Mouse (Mus musculus) hindbrain, embryonic 14.5 days (tissue): Measurements from ENCODE around the gene Tcf20. TPM values are rescaled to one million over a fixed set of nuclear protein-coding genes. Genes with fewer than 3 reads are reported as not detected.

Experiments
- ATAC-seq: fragments of 200-750 bp; cut with Nextera tagmentation; 2 replicates; pipeline ENCODE4 v1.8.0; 2017; ENCODE audit warnings: moderate number of reproducible peaks, mild to moderate bottlenecking, moderate TSS enrichment, moderate library complexity; ENCODE audit not compliant: low FRiP score
- DNase-seq: peaks from one replicate; pipeline ENCODE4 v3.0.0-alpha.2; 2015; ENCODE audit warnings: low spot score
- H3K27ac ChIP-seq: fragments of 300-500 bp; sonication (generic); 2 replicates; pipeline ENCODE4 v1.5.1; 2014; ENCODE audit warnings: mild to moderate bottlenecking, moderate library complexity
- H3K27me3 ChIP-seq: fragments of 300-500 bp; sonication (generic); 2 replicates; pipeline ENCODE4 v1.6.1; 2014; ENCODE audit warnings: mild to moderate bottlenecking, low read length, mixed read lengths; ENCODE audit not compliant: control insufficient read depth, insufficient read depth
- H3K36me3 ChIP-seq: fragments of 300-500 bp; sonication (generic); replicated peaks from 2 replicates; pipeline ENCODE4 v1.6.1; 2014; ENCODE audit not compliant: control insufficient read depth, insufficient read depth
- H3K4me1 ChIP-seq: fragments of 300-500 bp; sonication (generic); replicated peaks from 2 replicates; pipeline ENCODE4 v1.6.1; 2014; ENCODE audit warnings: antibody characterized with exemption, low read length, mixed read lengths; ENCODE audit not compliant: control insufficient read depth, insufficient read depth
- H3K4me2 ChIP-seq: fragments of 300-500 bp; sonication (generic); replicated peaks from 2 replicates; pipeline ENCODE4 v1.6.1; 2014; ENCODE audit warnings: mild to moderate bottlenecking, moderate library complexity
- H3K4me3 ChIP-seq: fragments of 300-500 bp; sonication (generic); replicated peaks from 2 replicates; pipeline ENCODE4 v1.5.1; 2014; ENCODE audit warnings: mild to moderate bottlenecking, low read length
- H3K9ac ChIP-seq: fragments of 300-500 bp; sonication (generic); 2 replicates; pipeline ENCODE4 v1.6.1; 2014
- H3K9me3 ChIP-seq: fragments of 300-500 bp; sonication (generic); 2 replicates; pipeline ENCODE4 v1.6.1; 2016; ENCODE audit warnings: low read length; ENCODE audit not compliant: control insufficient read depth
- WGBS: fragments of 180-500 bp; shearing (Covaris S2); extraction: QIAGEN DNeasy Blood & Tissue Kit; methylation state at CpG from one replicate; pipeline ENCODE4 v1.1.7; 2014; 5-methylcytosine and 5-hydroxymethylcytosine counted together
- polyA plus RNA-seq: library from polyadenylated mRNA; unstranded; fragments of >200 nt; fragmentation: Nextera tagmentation; extraction: Ambion mirVana; gene quantifications from 2 replicates; pipeline ENCODE4 v1.2.1, GENCODE M21; 2014

Gene Tcf20
- polyA plus RNA-seq, 1 experiment from 2014 or later: 14.0 TPM

GRCm38 (mm10) chr15:82809511-82809910 lies 178.2 kb downstream of the Tcf20 start:
- 47% methylated on average over 6 of the region's 6 CpGs for WGBS
- Histone ChIP-seq H3K4me2 (no peak overlapping the region), H3K27me3 (no peaks in the 10 kb centered on the region), H3K4me3 (no peak overlapping the region), H3K36me3 (peaks cover 21% of the 10 kb centered on the region), H3K9me3 (no peaks in the 10 kb centered on the region), H3K9ac (no peak overlapping the region), H3K27ac (no peak overlapping the region), H3K4me1 (no peaks in the 10 kb centered on the region)
- DNase-seq (no peak), ATAC-seq (no peak)

- no peak overlapping the region for H3K27ac ChIP-seq
- no peak overlapping the region for H3K4me2 ChIP-seq
- WGBS: 69% methylated on average over 5 of the region's 5 CpGs
- no peak overlapping the region for H3K9ac ChIP-seq
- no peak overlapping the region for H3K4me3 ChIP-seq
- H3K27me3 ChIP-seq: no peaks in the 10 kb centered on the region
- DNase-seq (no peak), ATAC-seq (no peak)
- H3K36me3 ChIP-seq: peaks cover 17% of the 10 kb centered on the region
- H3K4me1 ChIP-seq: no peaks in the 10 kb centered on the region
- H3K9me3 ChIP-seq: no peaks in the 10 kb centered on the region
These were observed 180.5 kb downstream of the Tcf20 start for GRCm38 (mm10) chr15:82806969-82807763.

- Histone ChIP-seq H3K4me1 (no peaks in the 10 kb centered on the region), H3K9me3 (no peaks in the 10 kb centered on the region), H3K27me3 (no peaks in the 10 kb centered on the region), H3K4me2 (no peak overlapping the region), H3K36me3 (peaks cover 4% of the 10 kb centered on the region; the same call in 1 of the 2 replicates), H3K4me3 (no peak overlapping the region), H3K9ac (no peak overlapping the region), H3K27ac (no peak overlapping the region)
- ATAC-seq: no peak
- WGBS: 60% methylated on average over 5 of the region's 5 CpGs
- peak; percentile 88 for DNase-seq
These were observed 182.7 kb downstream of the Tcf20 start for GRCm38 (mm10) chr15:82804708-82805639.

- Histone ChIP-seq H3K36me3 (no peaks in the 10 kb centered on the region), H3K27me3 (no peaks in the 10 kb centered on the region), H3K4me1 (no peaks in the 10 kb centered on the region), H3K4me3 (no peak overlapping the region), H3K9ac (no peak overlapping the region), H3K9me3 (no peaks in the 10 kb centered on the region), H3K4me2 (no peak overlapping the region), H3K27ac (no peak overlapping the region)
- no peak for DNase-seq
- ATAC-seq: no peak
- WGBS: 88% methylated on average over 3 of the region's 3 CpGs
These were observed 191.7 kb downstream of the Tcf20 start for GRCm38 (mm10) chr15:82795936-82796440.

GRCm38 (mm10) chr15:82794277-82794676 lies 193.4 kb downstream of the Tcf20 start, which contains the start of gene Cyp2d26:
Cyp2d26 (minus strand) TSS chr15:82794294.
- H3K4me1 ChIP-seq: no peaks in the 10 kb centered on the region
- H3K9ac ChIP-seq: no peak within 1 kb of the TSS
- no peaks in the 10 kb centered on the region for H3K9me3 ChIP-seq
- H3K27ac ChIP-seq: no peak within 1 kb of the TSS
- DNase-seq (no peak), ATAC-seq (no peak)
- H3K36me3 ChIP-seq: no peaks in the 10 kb centered on the region
- WGBS: 86% methylated on average over 5 of the region's 5 CpGs
- H3K4me2 ChIP-seq: no peak within 1 kb of the TSS
- no peaks in the 10 kb centered on the region for H3K27me3 ChIP-seq
- H3K4me3 ChIP-seq: no peak within 1 kb of the TSS

GRCm38 (mm10) chr15:82793868-82794267 lies 193.8 kb downstream of the Tcf20 start:
- Histone ChIP-seq H3K4me3 (no peak overlapping the region), H3K36me3 (no peaks in the 10 kb centered on the region), H3K27me3 (no peaks in the 10 kb centered on the region), H3K27ac (no peak overlapping the region), H3K9me3 (no peaks in the 10 kb centered on the region), H3K4me1 (no peaks in the 10 kb centered on the region), H3K9ac (no peak overlapping the region), H3K4me2 (no peak overlapping the region)
- DNase-seq (no peak), ATAC-seq (no peak)
- 87% methylated on average over 6 of the region's 6 CpGs for WGBS

- Histone ChIP-seq H3K9me3 (no peaks in the 10 kb centered on the region), H3K27ac (no peak overlapping the region), H3K27me3 (no peaks in the 10 kb centered on the region), H3K36me3 (no peaks in the 10 kb centered on the region), H3K4me2 (no peak overlapping the region), H3K9ac (no peak overlapping the region), H3K4me1 (no peaks in the 10 kb centered on the region), H3K4me3 (no peak overlapping the region)
- no peak for DNase-seq
- 86% methylated on average over 1 of the region's 1 CpGs for WGBS
- no peak for ATAC-seq
These were observed 194.2 kb downstream of the Tcf20 start for GRCm38 (mm10) chr15:82793454-82793853.

GRCm38 (mm10) chr15:82792566-82792965 lies 195.1 kb downstream of the Tcf20 start:
- no peak overlapping the region for H3K4me3 ChIP-seq
- no peak overlapping the region for H3K27ac ChIP-seq
- DNase-seq: no peak
- H3K4me2 ChIP-seq: no peak overlapping the region
- H3K9ac ChIP-seq: no peak overlapping the region
- WGBS: 93% methylated on average over 11 of the region's 11 CpGs
- no peaks in the 10 kb centered on the region for H3K9me3 ChIP-seq
- no peaks in the 10 kb centered on the region for H3K36me3 ChIP-seq
- H3K27me3 ChIP-seq: no peaks in the 10 kb centered on the region
- ATAC-seq: no peak
- H3K4me1 ChIP-seq: no peaks in the 10 kb centered on the region

GRCm38 (mm10) chr15:82784581-82784980 lies 203.1 kb downstream of the Tcf20 start:
- H3K9ac ChIP-seq: no peak overlapping the region
- no peaks in the 10 kb centered on the region for H3K4me1 ChIP-seq
- 84% methylated on average over 1 of the region's 1 CpGs for WGBS
- H3K4me2 ChIP-seq: no peak overlapping the region
- no peaks in the 10 kb centered on the region for H3K36me3 ChIP-seq
- no peak overlapping the region for H3K27ac ChIP-seq
- no peaks in the 10 kb centered on the region for H3K9me3 ChIP-seq
- DNase-seq: no peak
- H3K27me3 ChIP-seq: no peaks in the 10 kb centered on the region
- ATAC-seq: no peak
- H3K4me3 ChIP-seq: no peak overlapping the region
